Mouse (Mus musculus) hindbrain, postnatal 0 days (tissue): ENCODE data around the gene Glra1. TPM values are rescaled to one million over a fixed set of nuclear protein-coding genes. Genes with fewer than 3 reads are reported as not detected.

Experiments used
- ATAC-seq: fragments of 200-750 bp; cut with Nextera tagmentation; 2 replicates; pipeline ENCODE4 v1.8.0; 2017; ENCODE audit warnings: mild to moderate bottlenecking, moderate TSS enrichment, moderate library complexity
- DNase-seq: peaks from one replicate; pipeline ENCODE4 v3.0.0-alpha.2; 2015; ENCODE audit warnings: low spot score
- H3K27ac ChIP-seq: fragments of 300-500 bp; sonication (generic); 2 replicates; pipeline ENCODE4 v1.5.1; 2014; ENCODE audit warnings: mild to moderate bottlenecking
- H3K27me3 ChIP-seq: fragments of 300-500 bp; sonication (generic); 2 replicates; pipeline ENCODE4 v1.6.1; 2014; ENCODE audit warnings: low read length, mixed read lengths; ENCODE audit not compliant: insufficient read depth
- H3K36me3 ChIP-seq: fragments of 300-500 bp; sonication (generic); 2 replicates; pipeline ENCODE4 v1.6.1; 2014; ENCODE audit warnings: low read length, mixed read lengths; ENCODE audit not compliant: insufficient read depth
- H3K4me1 ChIP-seq: fragments of 300-500 bp; sonication (generic); 2 replicates; pipeline ENCODE4 v1.6.1; 2014; ENCODE audit warnings: antibody characterized with exemption, low read length, mixed read lengths; ENCODE audit not compliant: insufficient read depth
- H3K4me2 ChIP-seq: fragments of 300-500 bp; sonication (generic); 2 replicates; pipeline ENCODE4 v1.6.1; 2014; ENCODE audit warnings: low read depth, mild to moderate bottlenecking, low read length, moderate library complexity, mixed read lengths
- H3K4me3 ChIP-seq: fragments of 300-500 bp; sonication (generic); 2 replicates; pipeline ENCODE4 v1.5.1; 2014; ENCODE audit warnings: low read length
- H3K9ac ChIP-seq: fragments of 300-500 bp; sonication (generic); replicated peaks from 2 replicates; pipeline ENCODE4 v1.6.1; 2014; ENCODE audit warnings: mild to moderate bottlenecking, low read length, moderate library complexity, mixed read lengths
- H3K9me3 ChIP-seq: fragments of 300-500 bp; sonication (generic); 2 replicates; pipeline ENCODE4 v1.6.1; 2016; ENCODE audit warnings: low read length, mixed read lengths
- CTCF ChIP-seq: IDR thresholded peaks from 2 replicates; pipeline ENCODE4 v1.5.1; 2016; ENCODE audit warnings: antibody characterized with exemption, control low read depth, low read depth
- WGBS: fragments of 180-500 bp; shearing (Covaris S2); extraction: QIAGEN DNeasy Blood & Tissue Kit; methylation state at CpG from one replicate; pipeline ENCODE4 v1.1.7; 2014; 5-methylcytosine and 5-hydroxymethylcytosine counted together
- polyA plus RNA-seq: library from polyadenylated mRNA; unstranded; fragments of >200 nt; fragmentation: Nextera tagmentation; extraction: Ambion mirVana; gene quantifications from 2 replicates; pipeline ENCODE4 v1.2.1, GENCODE M21; 2015
- total RNA-seq: library from RNA; depleted of rRNA; stranded (reverse); fragments of >200 nt; gene quantifications from 2 replicates; pipeline ENCODE4 v1.2.3, GENCODE M21; 2014

The Glra1 gene
- total and polyA plus RNA-seq, 2 experiments from 2014 or later = 2.8 to 11.7 TPM

DNA sequence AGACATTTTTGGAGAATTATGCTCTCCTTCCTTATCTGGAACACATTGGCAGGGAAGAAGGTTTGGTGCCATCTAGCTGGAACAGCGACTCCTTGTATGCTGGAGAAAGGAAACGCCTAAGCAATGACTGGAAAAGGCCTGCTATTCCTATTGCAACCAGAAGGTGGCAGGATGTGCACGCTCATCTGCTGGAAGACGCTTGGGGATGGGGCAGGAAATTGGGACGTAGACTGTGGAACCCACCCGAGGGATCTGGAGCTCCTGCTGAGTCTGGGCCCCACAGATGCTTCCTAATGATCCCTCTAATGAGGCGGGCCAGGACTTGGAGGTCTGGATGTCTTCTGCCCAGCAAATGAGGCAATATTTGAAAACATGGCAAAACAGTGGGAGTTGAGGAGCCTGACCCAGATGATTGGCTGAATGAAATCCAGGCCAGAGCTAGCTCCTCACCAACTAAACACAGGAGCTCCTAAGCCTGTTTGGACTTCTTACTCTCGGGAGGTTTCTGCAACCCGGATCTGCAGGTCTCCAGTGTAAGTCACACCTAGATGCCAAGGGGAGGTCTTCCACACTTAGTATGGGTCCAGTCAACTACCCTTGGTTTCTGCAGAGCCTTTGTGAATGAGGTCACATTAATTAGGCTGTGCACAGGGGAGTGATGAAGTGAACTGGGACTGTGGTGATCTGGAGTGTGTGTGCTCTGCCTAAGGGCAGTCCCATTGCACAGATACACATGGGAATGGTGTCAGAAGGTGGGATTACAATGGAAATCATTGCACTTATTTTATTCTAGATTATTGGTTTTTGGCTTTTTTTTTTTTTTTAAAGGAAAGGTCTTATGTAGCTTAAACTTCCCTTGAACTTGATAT is 89.0 kb downstream of the Glra1 start:
- no peak overlapping the region for H3K4me3 ChIP-seq
- peak overlapping the region; percentile 24 for H3K4me2 ChIP-seq
- H3K27me3 ChIP-seq = no peaks in the 10 kb centered on the region
- no peak overlapping the region for H3K9ac ChIP-seq
- ATAC-seq = peak; percentile 77
- 7% methylated on average over 9 of the region's 9 CpGs for WGBS
- H3K9me3 ChIP-seq = no peaks in the 10 kb centered on the region
- peak; percentile 99 for TF ChIP-seq CTCF
- DNase-seq = peak; percentile 91
- no peak overlapping the region for H3K27ac ChIP-seq
- H3K36me3 ChIP-seq = no peaks in the 10 kb centered on the region
- no peaks in the 10 kb centered on the region for H3K4me1 ChIP-seq

DNA sequence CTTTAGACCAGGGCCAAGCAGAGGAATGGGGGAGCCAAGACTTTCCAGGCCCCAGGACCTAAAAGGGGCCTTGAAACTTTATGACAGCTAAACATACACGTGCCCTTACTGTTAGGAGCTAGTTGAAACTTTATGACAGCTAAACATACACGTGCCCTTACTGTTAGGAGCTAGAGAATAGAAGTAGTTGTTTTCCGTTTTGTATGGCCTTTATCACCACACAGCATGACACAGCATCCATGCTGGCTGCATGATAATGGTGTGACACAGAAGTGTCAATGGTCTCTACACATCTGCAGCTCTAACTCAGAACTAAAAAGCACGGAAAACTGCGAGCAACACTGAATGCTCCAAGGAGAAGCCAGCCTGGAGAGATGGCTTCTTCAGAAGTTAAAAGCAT is 90.3 kb downstream of the Glra1 start:
- H3K4me2 ChIP-seq = no peak overlapping the region
- ATAC-seq (no peak), DNase-seq (no peak)
- no peaks in the 10 kb centered on the region for H3K36me3 ChIP-seq
- H3K4me3 ChIP-seq = no peak overlapping the region
- no peak for TF ChIP-seq CTCF
- no peak overlapping the region for H3K9ac ChIP-seq
- H3K4me1 ChIP-seq = no peaks in the 10 kb centered on the region
- no peak overlapping the region for H3K27ac ChIP-seq
- no peaks in the 10 kb centered on the region for H3K27me3 ChIP-seq
- H3K9me3 ChIP-seq = no peaks in the 10 kb centered on the region
- WGBS = 68% methylated on average over 5 of the region's 5 CpGs

DNA sequence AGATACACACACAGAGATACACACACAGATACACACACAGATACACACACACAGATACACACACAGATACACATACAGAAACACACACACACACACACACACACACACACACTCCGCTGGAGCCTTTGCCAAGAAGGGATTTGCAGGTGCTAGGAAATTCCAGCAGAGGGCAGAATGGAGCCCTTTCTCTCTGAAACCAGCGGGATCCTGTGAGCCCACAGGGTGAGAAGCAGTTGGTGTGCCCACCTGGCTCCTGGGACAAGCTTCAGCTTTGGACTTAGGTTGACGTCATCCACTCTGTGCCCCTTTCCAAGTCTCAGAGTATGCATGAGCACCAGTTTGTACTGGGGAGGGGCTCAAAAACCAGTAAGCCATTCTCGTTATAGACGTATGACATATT is 96.6 kb downstream of the Glra1 start:
- Histone ChIP-seq H3K36me3 (no peaks in the 10 kb centered on the region), H3K9me3 (no peaks in the 10 kb centered on the region), H3K9ac (no peak overlapping the region), H3K27ac (no peak overlapping the region), H3K4me3 (no peak overlapping the region), H3K27me3 (no peaks in the 10 kb centered on the region), H3K4me2 (no peak overlapping the region), H3K4me1 (no peaks in the 10 kb centered on the region)
- peak; percentile 73 for TF ChIP-seq CTCF
- 60% methylated on average over 5 of the region's 5 CpGs for WGBS
- DNase-seq (peak; percentile 61), ATAC-seq (peak; percentile 24; the same call in 1 of the 2 replicates)

DNA sequence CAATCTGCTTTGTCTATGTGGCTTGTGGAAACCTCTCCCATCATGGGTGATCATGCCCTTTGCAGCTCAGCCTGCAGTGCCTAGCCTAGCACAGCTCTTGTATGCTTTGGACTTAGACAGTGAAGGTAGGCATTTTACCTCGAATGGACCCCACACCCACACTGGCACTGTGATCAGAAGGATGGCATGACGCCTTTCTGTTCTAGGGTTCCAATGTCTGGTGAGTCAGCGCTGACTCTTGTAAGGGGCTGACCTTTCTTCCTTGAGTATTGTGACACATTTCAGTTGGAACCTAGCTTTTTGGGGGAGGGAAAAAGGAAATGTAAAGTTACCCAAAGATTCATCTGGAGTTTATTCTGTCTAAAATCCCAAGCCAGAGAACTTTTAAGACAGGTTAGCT is 102.5 kb downstream of the Glra1 start:
- ATAC-seq (no peak), DNase-seq (no peak)
- Histone ChIP-seq H3K4me3 (no peak overlapping the region), H3K4me2 (no peak overlapping the region), H3K9me3 (no peaks in the 10 kb centered on the region), H3K27ac (no peak overlapping the region), H3K27me3 (no peaks in the 10 kb centered on the region), H3K4me1 (no peaks in the 10 kb centered on the region), H3K9ac (no peak overlapping the region), H3K36me3 (peaks cover 7% of the 10 kb centered on the region; the same call in 1 of the 2 replicates)
- WGBS = 85% methylated on average over 3 of the region's 3 CpGs
- TF ChIP-seq CTCF = no peak

DNA sequence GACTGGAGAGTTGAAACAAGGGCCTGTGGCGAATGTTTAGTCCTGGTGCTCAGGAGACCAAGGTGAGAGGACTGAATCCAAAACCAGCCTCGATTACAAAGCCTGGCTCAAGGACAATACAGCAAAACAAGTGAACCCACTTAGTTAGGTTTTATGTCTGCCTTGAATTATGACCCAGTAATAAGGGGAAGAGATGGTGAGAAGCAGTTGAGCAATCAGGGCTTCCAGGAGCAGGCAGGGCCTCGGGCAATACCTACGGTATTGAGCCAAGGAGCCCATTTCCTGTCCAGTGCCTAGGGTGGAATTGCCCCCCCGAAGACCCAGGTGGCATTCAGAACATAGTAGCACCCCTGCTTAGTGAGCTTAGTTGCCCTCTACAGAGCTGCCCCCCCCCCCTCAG is 105.1 kb downstream of the Glra1 start:
- H3K9me3 ChIP-seq = no peaks in the 10 kb centered on the region
- no peaks in the 10 kb centered on the region for H3K27me3 ChIP-seq
- no peaks in the 10 kb centered on the region for H3K4me1 ChIP-seq
- H3K9ac ChIP-seq = no peak overlapping the region
- no peak overlapping the region for H3K27ac ChIP-seq
- 79% methylated on average over 5 of the region's 5 CpGs for WGBS
- no peak overlapping the region for H3K4me3 ChIP-seq
- H3K36me3 ChIP-seq = peaks cover 17% of the 10 kb centered on the region
- ATAC-seq = no peak
- H3K4me2 ChIP-seq = no peak overlapping the region
- no peak for DNase-seq
- TF ChIP-seq CTCF = no peak

DNA sequence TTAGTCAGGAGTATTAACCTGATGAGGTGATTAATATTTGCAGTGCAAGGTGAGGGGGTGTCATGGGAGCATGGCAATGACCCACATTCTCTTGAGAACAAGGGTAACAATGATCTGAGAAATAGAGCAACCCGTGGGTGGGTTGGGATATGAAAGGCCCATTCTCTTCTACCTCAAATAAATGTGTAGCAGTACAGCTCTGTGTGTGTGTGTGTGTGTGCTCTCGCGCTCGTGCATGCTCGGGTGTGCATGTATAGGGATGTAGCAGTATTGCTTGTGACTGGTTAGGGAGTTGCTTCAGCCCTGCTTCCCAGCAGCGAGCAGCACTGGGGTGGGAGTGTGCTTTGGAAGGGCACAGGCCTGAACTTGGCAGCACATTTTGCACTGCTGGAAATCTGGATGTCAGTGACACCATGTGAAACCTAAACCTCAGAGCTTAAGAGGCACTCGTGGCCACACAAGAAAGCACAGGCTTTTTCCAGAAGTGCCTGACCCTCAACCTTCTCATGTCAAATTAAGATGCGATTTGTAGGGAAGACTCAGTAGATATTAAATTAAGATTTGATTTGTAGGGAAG is 106.0 kb downstream of the Glra1 start:
- DNase-seq = no peak
- Histone ChIP-seq H3K36me3 (peaks cover 21% of the 10 kb centered on the region), H3K4me3 (no peak overlapping the region), H3K9ac (no peak overlapping the region), H3K9me3 (no peaks in the 10 kb centered on the region), H3K27me3 (no peaks in the 10 kb centered on the region), H3K27ac (no peak overlapping the region), H3K4me1 (no peaks in the 10 kb centered on the region), H3K4me2 (no peak overlapping the region)
- WGBS = 62% methylated on average over 8 of the region's 8 CpGs
- no peak for ATAC-seq
- no peak for TF ChIP-seq CTCF

DNA sequence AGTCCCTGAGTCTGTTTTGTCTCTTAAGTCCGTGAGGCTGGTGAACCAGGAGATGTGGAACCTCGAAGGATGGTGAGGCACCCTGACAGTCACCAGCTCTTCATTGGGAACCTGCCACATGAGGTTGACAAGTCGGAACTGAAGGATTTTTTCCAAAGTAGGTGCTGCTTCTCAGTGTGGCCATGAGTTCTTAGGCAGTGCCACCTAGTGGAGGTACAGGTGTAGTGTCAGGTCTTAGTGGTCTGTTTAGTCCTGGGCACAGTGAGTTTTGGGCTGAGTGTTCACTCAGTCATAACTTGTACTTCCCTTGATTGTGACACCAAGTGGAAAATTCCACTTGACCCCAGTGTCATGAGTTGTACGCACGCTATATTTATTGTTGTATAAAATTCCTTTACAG is 110.1 kb downstream of the Glra1 start:
- ATAC-seq (no peak), DNase-seq (peak; percentile 80)
- 72% methylated on average over 5 of the region's 5 CpGs for WGBS
- TF ChIP-seq CTCF = peak; percentile 91
- no peak overlapping the region for H3K27ac ChIP-seq
- H3K9me3 ChIP-seq = no peaks in the 10 kb centered on the region
- no peaks in the 10 kb centered on the region for H3K27me3 ChIP-seq
- no peak overlapping the region for H3K4me2 ChIP-seq
- H3K4me3 ChIP-seq = no peak overlapping the region
- H3K4me1 ChIP-seq = no peaks in the 10 kb centered on the region
- H3K36me3 ChIP-seq = peaks cover 50% of the 10 kb centered on the region
- no peak overlapping the region for H3K9ac ChIP-seq
